Mouse (Mus musculus): ENCODE data around the gene Klhdc8a. TPM values are rescaled to one million over a fixed set of nuclear protein-coding genes. Genes with fewer than 3 reads are reported as not detected.
"Not testable (repeated sequence)": the region's sequence is repeated elsewhere in the genome, so short reads cannot be mapped to it uniquely, and the experiment has no call there.

The Klhdc8a gene
- polyA plus RNA-seq, 1 experiment = 10.1 TPM

- no peak for DNase-seq (ENCODE audit: extremely low spot score in 1 of 2, low spot score in 1 of 2)
Measured at GRCm38 (mm10) chr1:132341731-132342501, 43.5 kb downstream of the Klhdc8a start.

DNA sequence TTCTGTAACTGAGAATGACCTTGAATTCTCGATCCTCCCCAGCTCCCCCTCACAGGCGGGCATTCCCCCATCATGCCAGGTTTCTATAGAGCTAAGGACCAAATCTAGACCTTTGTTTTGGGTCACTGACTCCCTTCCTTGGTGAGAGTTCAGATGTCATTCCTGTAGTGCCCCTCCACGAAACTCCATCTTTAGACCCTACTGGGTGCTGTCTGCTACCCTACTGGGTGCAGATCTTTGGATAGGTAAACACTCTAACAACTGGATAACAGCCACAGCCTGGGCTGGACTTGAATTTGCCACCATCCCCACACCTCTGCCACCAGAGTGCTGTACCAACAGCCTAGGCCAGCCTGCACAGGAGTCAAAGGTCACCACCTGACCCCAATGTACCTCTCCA lies 44.1 kb downstream of the Klhdc8a start:
- DNase-seq (ENCODE audit: extremely low spot score in 1 of 2, low spot score in 1 of 2) = no peak

- DNase-seq (ENCODE audit: extremely low spot score in 1 of 2, low spot score in 1 of 2) = no peak
Measured at GRCm38 (mm10) chr1:132343191-132343590, 44.8 kb downstream of the Klhdc8a start.

DNA sequence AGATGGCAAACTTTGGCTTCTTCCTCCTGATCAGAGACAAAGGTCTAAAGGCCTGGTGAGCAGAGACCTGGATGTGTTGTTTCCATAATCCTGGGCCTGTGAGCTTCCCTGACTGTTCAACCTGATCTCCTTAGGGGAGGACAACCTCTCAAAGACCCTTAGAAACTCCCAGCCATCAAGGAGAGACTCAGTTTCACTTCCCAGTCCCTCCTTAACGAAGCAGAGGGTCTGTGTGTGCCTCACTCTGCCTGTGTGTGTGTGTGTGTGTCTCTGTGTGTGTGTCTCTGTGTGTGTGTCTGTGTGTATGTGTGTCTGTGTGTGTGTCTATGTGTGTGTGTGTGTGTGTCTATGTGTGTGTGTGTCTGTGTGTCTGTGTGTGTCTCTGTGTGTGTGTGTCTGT lies 45.2 kb downstream of the Klhdc8a start:
- DNase-seq (ENCODE audit: extremely low spot score in 1 of 2, low spot score in 1 of 2) = no peak

GRCm38 (mm10) chr1:132345514-132345913 lies 47.1 kb downstream of the Klhdc8a start:
- no peak for DNase-seq (ENCODE audit: extremely low spot score in 1 of 2, low spot score in 1 of 2)

GRCm38 (mm10) chr1:132346134-132346851 lies 47.9 kb downstream of the Klhdc8a start:
- DNase-seq (ENCODE audit: extremely low spot score in 1 of 2, low spot score in 1 of 2) = no peak

DNA sequence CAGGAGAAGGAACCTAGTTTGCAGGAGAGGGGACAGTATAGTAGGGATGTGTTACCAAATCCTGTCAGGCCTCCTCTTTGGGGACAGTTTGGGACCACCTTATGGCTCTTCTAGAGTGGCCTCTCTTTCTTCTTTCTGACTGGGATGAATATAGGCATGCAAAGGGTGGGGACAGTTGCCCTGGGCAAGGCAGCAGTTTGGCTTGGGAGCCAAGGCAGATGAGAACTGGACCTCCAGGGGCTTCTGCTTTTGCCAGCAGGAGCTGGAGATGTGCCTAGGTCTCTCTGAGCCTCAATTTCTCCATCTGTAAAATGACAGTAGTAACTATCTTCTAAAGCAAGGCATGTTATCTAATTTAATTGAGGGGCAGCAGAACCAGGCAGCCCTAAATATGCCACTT lies 48.5 kb downstream of the Klhdc8a start:
- no peak for DNase-seq (ENCODE audit: extremely low spot score in 1 of 2, low spot score in 1 of 2)

DNA sequence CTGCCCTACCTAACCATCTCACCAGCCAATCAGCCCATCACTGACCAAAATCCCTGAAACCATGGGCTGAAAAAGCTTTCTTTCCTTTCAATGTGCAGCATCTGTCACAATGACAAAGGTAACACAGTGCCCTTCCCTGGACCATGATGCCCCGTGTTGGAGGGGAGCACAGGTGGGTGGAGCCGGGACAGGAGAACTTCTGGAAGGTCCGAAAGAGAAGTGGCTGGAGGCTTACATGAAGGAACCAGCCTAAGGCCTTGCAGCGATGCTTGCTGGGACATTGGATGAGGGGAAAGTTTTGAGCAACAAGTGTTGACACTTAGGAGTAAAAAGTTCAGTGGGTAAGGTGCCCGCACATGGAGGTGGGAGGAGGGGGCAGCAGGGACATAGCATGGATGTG lies 50.0 kb downstream of the Klhdc8a start:
- no peak for DNase-seq (ENCODE audit: extremely low spot score in 1 of 2, low spot score in 1 of 2)

GRCm38 (mm10) chr1:132349049-132349448 lies 50.6 kb downstream of the Klhdc8a start:
- not testable (repeated sequence) for DNase-seq (ENCODE audit: extremely low spot score in 1 of 2, low spot score in 1 of 2)

GRCm38 (mm10) chr1:132349601-132350000 lies 51.2 kb downstream of the Klhdc8a start:
- not testable (repeated sequence) for DNase-seq (ENCODE audit: extremely low spot score in 1 of 2, low spot score in 1 of 2)

GRCm38 (mm10) chr1:132351058-132351457 lies 52.6 kb downstream of the Klhdc8a start:
- DNase-seq (ENCODE audit: extremely low spot score in 1 of 2, low spot score in 1 of 2) = no peak

GRCm38 (mm10) chr1:132353389-132353788 lies 55.0 kb downstream of the Klhdc8a start:
- no peak for DNase-seq (ENCODE audit: extremely low spot score in 1 of 2, low spot score in 1 of 2)

- DNase-seq (ENCODE audit: extremely low spot score in 1 of 2, low spot score in 1 of 2) = no peak
Measured at GRCm38 (mm10) chr1:132354234-132354633, 55.8 kb downstream of the Klhdc8a start.

- DNase-seq (ENCODE audit: extremely low spot score in 1 of 2, low spot score in 1 of 2) = no peak
Measured at GRCm38 (mm10) chr1:132355162-132355601, 56.8 kb downstream of the Klhdc8a start.

DNA sequence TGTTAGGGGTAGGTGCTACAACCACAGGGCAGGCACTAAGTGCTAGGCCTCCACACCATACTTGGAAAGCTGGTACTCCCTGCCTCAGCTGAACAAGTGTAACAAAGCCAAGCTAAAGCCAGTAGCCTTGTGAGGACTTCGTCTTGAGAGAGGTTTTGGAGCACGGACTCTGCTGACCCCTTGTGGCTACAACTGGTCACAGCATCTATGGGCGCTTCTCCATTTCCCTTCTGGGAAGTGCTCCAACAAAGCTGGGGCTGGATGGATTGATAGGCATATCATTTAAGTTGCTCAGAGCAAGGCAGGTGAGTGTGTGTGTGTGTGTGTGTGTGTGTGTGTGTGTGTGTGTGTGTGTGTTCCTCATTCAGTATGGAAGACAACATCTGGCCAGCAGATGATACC lies 57.4 kb downstream of the Klhdc8a start:
- peak; percentile 71 to 94 for DNase-seq (ENCODE audit: extremely low spot score in 1 of 2, low spot score in 1 of 2)

- DNase-seq (ENCODE audit: extremely low spot score in 1 of 2, low spot score in 1 of 2) = no peak
Measured at GRCm38 (mm10) chr1:132356841-132357240, 58.4 kb downstream of the Klhdc8a start.

Other genes with a start within 250 kb of the Klhdc8a start
- 44.8 and 53.1 TPM in 2 replicates for gene Mfsd4a, start 230.6 kb upstream of the Klhdc8a start, polyA plus RNA-seq (2012; rRNA removed)
- 28.8 and 43.4 TPM in 2 replicates for gene Cdk18, start 158.9 kb upstream of the Klhdc8a start, polyA plus RNA-seq (2012; rRNA removed)
- 9.6 and 10.7 TPM in 2 replicates for gene Lemd1, start 107.2 kb upstream of the Klhdc8a start, polyA plus RNA-seq (2012; rRNA removed)
- gene AC124108.1, start 107.2 kb upstream of the Klhdc8a start, polyA plus RNA-seq (2012; rRNA removed) = 6.4 and 6.8 TPM in 2 replicates
- gene Gm10188, start 68.9 kb upstream of the Klhdc8a start, polyA plus RNA-seq (2012; rRNA removed) = not detected in 2 replicates
- 0.84 and 1.0 TPM in 2 replicates for gene Nuak2, start 17.5 kb downstream of the Klhdc8a start, polyA plus RNA-seq (2012; rRNA removed)
- gene Tmcc2, start 92.7 kb downstream of the Klhdc8a start, polyA plus RNA-seq (2012; rRNA removed) = 119 and 131 TPM in 2 replicates
- gene Dstyk, start 118.9 kb downstream of the Klhdc8a start, polyA plus RNA-seq (2012; rRNA removed) = 22.1 and 26.6 TPM in 2 replicates
- gene Rbbp5, start 178.7 kb downstream of the Klhdc8a start, polyA plus RNA-seq (2012; rRNA removed) = 49.1 and 51.0 TPM in 2 replicates
- gene Tmem81, start 207.6 kb downstream of the Klhdc8a start, polyA plus RNA-seq (2012; rRNA removed) = 5.1 and 6.4 TPM in 2 replicates
- gene Cntn2, start 244.6 kb downstream of the Klhdc8a start, polyA plus RNA-seq (2012; rRNA removed) = 35.6 and 39.8 TPM in 2 replicates

All from frontal cortex, adult 2 months (tissue).